Mouse (Mus musculus) bone marrow, adult 2 months (tissue): ENCODE measurements around the gene Arhgef19.
A peak's percentile ranks its signal among the peaks of the same experiment; 100 is the strongest.

Experiments
- CTCF ChIP-seq: fragments of 200-500 bp; IDR thresholded peaks from 2 replicates; pipeline ENCODE4 v1.5.1; 2011; ENCODE audit warnings: low read length, control low read depth; ENCODE audit not compliant: control insufficient read depth, insufficient read depth
- POLR2A ChIP-seq: fragments of 200-500 bp; IDR thresholded peaks from 2 replicates; pipeline ENCODE4 v1.6.1; 2011; ENCODE audit warnings: low read depth, mild to moderate bottlenecking, control low read depth, low read length, borderline replicate concordance; ENCODE audit not compliant: control insufficient read depth

GRCm38 (mm10) chr4:141257440-141257839 lies 18.1 kb downstream of the Arhgef19 start:
- TF ChIP-seq CTCF = peak; percentile 65
- no peak for TF ChIP-seq POLR2A
